Mouse (Mus musculus): ENCODE measurements around the gene Kank1.

The Kank1 gene

GRCm38 (mm10) chr19:25236596-25237491, at the start of gene Kank1:
Gene Kank1 (plus strand): TSS chr19:25236975.
- DNase-seq (ENCODE audit: low read depth) = peak; percentile 11

- DNase-seq (ENCODE audit: low read depth) = no peak
These were observed 49.1 kb upstream of the Kank1 start for GRCm38 (mm10) chr19:25187681-25188080.

GRCm38 (mm10) chr19:25193751-25194150, 43.0 kb upstream of the Kank1 start:
- no peak for DNase-seq (ENCODE audit: low read depth)

GRCm38 (mm10) chr19:25200081-25200860, 36.5 kb upstream of the Kank1 start:
- DNase-seq (ENCODE audit: low read depth) = no peak

GRCm38 (mm10) chr19:25203077-25203476, 33.7 kb upstream of the Kank1 start:
- no peak for DNase-seq (ENCODE audit: low read depth)

DNA sequence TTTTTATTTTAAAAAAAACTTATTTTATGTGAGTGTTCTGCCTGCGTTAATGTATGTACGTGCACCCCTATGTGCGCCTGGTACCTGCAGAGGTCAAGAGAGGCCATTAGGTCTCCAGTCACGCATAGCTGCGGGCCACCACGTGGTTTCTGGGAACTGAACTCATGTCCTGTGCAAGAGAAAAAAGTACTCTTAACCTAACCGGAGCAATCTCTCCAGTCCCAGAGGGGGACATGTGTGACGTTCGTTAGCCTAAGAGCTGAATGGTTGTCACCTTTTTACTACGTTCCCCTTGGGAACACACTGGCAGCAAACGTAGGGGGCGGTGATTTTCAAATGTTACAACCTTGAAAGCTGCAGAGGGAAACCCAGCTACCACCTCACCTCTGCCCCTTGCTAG, 29.8 kb upstream of the Kank1 start:
- no peak for DNase-seq (ENCODE audit: low read depth)

DNA sequence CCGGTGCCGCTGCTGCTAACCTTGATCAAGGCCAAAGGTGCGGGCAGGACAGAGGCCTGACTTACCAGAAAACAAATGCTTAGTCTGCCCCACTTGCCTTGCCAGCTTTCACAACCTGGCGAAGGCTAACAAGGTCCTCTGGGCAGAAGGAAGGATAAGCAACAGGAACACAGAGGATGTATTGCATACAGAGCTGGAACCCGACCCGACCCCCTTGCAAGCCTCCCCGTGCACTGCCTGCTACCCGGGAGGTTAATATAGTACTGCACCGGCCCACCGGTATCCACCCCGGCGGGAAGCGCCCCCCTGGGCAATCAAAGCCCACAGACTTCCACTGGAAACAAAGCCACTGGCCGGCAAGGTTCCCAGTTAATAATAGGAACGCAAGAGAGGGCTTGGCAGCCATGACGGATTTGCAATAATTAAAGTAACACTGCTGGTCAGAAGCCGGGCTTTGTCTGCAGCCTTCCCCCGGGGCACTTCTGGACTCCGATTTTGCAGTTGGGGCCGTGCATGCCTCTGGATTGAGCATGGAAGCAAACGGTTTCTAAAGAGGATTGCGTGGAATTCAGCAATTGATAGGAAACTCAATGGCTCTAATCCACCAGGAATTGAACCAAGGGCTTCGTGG, 28.9 kb upstream of the Kank1 start:
- DNase-seq (ENCODE audit: low read depth) = no peak

- no peak for DNase-seq (ENCODE audit: low read depth)
These were observed 28.1 kb upstream of the Kank1 start for GRCm38 (mm10) chr19:25208596-25209110.

DNA sequence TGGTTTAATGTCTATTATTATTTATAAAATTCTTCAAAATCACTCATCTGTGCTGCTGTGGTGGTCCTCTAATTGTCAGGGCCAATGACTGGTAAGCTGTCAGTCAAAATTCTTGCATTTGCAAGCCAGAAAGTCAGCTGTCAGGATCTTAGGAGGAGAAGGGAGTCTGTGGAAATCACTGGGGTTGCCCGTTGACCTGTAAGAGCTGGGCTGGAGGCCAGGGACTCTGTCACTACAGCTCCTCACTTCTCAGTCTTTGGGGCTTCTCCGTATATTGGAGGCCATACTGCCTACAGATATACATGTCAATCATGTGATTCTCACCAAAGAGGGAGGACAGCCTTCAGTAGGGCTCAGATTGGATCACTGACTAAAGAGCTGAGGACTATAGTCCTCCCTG, 16.2 kb upstream of the Kank1 start:
- DNase-seq (ENCODE audit: low read depth) = no peak

DNA sequence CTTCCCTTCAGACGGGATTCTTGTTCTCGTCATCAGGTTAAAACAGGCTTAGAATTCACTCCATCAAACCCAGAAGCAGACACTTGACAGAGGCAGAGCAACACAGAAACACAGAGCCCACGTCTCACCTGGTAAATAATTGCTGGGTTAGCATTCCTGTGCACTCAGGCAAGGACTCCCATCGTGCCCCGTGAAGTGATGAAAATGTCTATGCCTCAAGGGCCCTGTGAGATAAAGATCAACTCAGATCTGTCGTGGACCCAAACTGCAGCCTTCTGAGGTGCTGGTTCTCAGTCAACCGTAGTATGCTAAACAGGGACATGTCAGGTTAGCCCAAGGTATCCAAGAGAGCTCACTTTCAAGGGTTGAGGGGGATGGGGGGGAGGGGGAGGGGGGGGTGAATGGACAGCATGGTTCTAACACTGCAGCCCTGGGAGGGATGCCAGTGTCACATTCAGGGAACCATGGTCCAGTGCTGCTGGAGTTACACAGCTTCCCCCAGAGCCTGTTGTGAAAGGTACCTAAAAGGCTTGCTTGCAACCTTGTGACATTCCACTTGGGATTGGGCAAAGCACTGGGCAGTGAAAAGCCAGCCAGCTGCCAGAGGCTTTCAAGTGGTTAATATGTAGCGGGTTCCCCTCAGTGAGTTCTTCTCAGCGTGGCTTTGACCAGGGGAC, 14.7 kb upstream of the Kank1 start:
- no peak for DNase-seq (ENCODE audit: low read depth)

GRCm38 (mm10) chr19:25230058-25230974, 6.5 kb upstream of the Kank1 start:
- no peak for DNase-seq (ENCODE audit: low read depth)

DNA sequence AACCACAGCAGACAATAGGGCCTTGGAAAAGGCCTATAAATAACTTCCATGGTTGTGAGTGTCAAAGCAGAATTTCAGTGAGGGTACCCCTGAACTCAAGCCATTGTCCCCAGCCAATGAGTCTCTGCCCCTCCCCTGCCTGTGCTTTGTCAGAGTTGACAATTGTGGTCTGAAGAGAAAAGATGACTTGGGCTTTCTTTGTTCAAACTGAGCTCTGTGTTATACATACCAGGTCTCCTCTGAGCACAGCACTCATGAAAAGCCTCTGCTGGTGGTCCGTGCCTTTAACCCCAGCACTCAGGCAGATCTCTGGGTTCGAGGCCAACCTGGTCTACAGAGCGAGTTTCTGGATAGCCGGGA, 5.8 kb upstream of the Kank1 start:
- no peak for DNase-seq (ENCODE audit: low read depth)

GRCm38 (mm10) chr19:25232032-25232431, 4.7 kb upstream of the Kank1 start:
- DNase-seq (ENCODE audit: low read depth) = no peak

DNA sequence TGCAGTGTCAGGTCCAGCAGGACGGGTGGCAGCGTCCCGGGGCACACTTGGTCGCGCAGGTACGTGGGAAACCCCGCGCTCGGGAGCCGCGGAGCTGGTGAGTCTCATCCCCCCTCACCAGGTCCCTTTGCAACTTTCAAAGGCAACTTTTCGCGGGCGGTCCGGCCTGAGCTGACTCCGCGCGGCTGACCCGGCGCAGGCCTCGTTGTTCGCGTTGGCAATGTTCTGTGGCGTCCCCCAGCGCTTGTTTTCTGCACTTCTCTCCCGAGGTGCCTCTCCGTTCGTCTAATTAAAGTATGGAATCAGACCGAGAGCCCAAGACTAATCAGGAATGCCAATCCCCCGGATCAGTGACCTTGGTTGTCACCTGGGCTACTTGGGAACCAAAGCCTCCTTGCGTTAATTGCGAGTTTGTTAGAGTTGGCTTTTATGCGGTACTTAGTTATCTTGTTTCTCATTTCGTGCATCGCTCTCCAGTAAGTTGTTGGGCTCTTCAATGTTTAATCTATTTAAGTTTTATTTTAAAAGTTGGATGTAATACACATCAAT, 791 bp downstream of the Kank1 start:
- DNase-seq (ENCODE audit: low read depth) = no peak

DNA sequence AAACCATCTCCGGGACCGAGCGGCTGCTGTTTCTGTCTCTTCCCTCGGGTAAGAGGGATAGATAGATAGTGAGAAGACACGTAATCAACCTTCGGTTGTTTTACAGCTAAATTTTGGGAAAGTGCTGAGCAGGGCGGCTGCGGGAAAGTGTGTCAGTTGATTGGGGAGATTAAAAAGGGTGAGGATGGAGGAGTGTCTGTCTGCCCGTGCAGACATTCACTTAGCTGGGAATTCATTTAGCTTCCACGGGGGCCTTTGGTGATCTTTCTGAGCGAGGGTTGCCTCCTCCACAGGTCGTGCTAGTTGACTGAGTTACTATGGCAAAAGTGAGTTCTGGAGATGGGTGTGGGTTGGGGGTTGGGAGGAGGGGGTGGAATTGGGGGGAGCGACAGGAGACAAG, 1.3 kb downstream of the Kank1 start:
- no peak for DNase-seq (ENCODE audit: low read depth)

- DNase-seq (ENCODE audit: low read depth) = no peak
These were observed 6.8 kb downstream of the Kank1 start for GRCm38 (mm10) chr19:25243566-25243965.

DNA sequence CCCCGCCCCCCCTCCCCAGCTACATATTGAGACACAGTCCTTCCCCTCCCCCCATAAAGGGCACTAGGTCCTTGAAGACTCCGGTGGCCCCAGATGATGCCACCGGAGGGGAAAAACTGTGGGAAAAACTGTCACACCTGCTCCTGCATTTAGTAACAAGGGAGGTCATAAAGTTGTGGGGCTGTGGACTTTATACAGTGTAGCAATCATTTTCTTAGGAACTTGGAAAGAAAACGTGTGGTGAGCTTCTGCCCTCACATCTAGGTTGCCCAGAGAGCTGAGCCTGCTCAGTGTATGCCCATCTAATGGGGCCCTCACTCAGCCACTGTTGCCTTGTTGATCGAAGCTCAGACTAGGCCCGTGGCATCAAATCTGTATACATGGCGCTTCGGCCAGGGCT, 9.3 kb downstream of the Kank1 start:
- no peak for DNase-seq (ENCODE audit: low read depth)

DNA sequence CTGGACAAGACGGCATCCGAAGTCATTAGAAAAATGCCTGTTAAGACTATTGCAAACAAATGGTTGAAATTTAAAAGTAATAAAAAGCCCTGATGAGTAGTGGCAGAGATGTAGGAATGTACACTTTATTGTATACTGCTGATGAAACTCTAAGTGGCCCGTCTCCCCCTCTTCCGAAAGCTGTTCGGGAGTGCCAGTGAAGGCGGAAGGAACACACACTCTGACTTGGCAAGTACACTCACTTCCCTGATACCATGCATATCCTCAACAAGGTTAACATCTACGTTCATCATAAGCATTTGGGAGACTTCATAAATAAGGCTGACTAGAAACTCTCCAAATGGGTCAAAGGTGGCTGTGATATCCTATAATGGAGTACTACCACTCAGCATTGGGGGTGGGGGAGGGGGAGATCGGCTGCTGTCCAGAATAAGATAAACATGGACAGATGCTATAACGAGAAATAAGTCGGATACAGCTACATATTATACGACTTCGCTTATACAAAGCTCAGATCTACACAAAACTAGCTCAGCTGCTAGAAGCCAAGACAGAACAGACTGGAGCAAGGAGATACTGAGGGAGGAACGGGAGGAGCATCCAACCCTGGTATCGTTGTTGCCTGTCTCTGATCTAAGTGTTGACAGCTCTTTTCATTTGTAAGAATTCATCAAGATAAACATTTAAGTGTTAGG, 11.2 kb downstream of the Kank1 start:
- DNase-seq (ENCODE audit: low read depth) = no peak

DNA sequence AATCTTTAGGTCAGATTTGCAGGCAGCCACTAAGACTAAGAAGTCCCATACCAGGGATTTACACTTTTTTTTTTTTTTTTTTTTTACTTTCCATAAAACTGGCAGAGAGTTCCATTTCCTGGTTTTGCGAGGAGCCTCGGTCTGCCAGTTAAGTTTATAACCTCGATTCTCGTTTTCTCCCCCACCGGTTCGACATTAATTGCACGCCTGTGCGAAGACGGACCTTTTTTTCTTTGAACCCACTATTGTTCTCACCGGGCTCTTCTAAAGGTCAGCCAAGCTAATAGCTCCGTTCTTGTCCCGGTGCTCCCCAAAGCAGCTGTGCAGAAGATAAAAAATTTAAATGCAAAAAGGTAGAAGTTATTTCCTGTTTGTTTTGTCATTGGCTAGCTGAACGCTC, 12.5 kb downstream of the Kank1 start:
- no peak for DNase-seq (ENCODE audit: low read depth)

DNA sequence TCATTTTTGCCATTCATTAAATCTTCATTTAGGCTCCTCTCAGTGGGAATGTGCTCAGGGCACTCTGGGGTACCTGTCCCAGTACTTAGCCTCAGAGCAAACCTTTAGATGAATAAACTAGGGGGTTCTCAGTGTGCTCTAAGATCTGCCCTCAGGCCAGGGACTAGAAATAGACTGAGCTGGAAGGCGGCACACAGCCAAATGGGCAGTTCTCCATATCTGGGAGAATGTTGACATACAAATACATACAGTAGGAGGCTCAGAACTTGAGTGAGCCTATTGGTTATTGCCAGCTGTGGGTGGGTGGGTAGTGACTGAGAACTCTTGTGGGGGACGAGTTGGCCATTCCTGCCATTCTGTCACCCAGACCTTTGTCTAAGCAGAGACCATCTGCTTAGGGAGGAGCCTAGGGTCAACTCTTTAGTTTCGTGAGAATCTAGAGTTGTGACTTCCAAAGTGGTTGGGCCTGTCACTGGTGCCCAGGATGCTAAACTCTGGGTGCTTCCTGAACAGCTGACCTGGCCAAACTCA, 14.9 kb downstream of the Kank1 start:
- DNase-seq (ENCODE audit: low read depth) = no peak

All from c-Kit-positive CD71-positive TER-119-negative erythroid progenitor cells, embryonic 14.5 days (primary cell).